Mouse (Mus musculus): Measurements from ENCODE around the gene Atxn3. TPM values are rescaled to one million over a fixed set of nuclear protein-coding genes. Genes with fewer than 3 reads are reported as not detected.
"Not testable (repeated sequence)": the region's sequence is repeated elsewhere in the genome, so short reads cannot be mapped to it uniquely, and the experiment has no call there.

Atxn3 gene
- total RNA-seq, 4 experiments from 2014 or later, result 3.0 to 6.7 (median 5.2) TPM

DNA sequence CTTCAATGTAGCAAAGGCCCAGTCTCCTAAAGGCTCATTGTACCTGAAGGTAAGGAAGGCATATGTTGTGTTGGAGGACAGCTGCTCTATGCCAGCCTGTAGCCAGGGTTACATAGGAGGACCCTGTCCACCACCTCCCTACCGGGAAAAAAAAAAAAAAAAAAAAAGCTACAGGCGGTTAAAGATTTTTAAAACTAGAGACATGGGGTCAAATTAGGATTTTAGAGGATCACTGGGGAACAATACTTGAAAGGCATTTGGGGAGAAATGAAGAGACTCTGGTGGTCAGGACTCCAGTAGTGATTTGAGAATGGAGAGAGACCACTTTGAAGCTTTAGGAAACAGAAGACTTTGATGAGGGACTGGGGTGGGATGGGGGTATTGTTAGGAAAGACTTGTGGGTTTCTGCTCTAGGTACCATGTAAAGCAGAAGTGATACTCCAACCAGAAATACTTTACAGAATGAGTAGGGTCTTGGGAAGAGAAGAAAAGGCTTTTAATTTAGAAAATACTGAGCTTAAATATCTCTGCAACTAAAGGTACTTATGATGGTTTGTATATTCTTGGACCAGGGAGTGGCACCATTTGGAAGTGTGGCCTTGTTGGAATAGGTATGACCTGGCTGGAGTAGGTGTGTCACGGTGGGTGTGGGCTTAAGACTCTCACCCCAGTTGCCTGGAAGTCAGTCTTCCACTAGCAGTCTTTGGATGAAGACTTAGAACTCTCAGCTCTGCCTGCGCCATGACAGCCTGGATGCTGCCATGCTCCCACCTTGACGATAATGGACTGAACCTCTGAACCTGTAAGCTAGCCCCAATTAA, 1.1 kb upstream of the Atxn3 start:
- DNase-seq (ENCODE audit: low spot score in 2 of 2), result not testable (repeated sequence)

DNA sequence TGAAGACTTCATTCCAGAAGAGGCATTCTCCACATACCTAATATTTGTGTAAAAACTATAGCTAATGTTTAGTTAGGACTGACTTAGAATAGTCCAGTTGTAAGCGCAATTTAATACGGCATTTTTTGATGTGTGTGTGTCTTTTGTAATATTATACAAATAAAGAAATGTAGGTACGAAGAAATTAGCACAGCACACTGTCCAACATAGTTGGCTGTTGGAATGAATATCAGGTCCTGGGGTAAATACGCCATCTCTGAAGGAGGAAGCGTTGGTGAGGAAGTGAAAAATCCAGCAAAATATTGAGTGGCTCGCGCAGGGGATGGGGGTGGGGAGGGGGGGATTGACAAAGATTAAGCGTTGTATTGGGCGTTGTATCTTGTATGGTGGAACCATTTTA, 510 bp upstream of the Atxn3 start:
- no peak for DNase-seq (ENCODE audit: low spot score in 2 of 2)

DNA sequence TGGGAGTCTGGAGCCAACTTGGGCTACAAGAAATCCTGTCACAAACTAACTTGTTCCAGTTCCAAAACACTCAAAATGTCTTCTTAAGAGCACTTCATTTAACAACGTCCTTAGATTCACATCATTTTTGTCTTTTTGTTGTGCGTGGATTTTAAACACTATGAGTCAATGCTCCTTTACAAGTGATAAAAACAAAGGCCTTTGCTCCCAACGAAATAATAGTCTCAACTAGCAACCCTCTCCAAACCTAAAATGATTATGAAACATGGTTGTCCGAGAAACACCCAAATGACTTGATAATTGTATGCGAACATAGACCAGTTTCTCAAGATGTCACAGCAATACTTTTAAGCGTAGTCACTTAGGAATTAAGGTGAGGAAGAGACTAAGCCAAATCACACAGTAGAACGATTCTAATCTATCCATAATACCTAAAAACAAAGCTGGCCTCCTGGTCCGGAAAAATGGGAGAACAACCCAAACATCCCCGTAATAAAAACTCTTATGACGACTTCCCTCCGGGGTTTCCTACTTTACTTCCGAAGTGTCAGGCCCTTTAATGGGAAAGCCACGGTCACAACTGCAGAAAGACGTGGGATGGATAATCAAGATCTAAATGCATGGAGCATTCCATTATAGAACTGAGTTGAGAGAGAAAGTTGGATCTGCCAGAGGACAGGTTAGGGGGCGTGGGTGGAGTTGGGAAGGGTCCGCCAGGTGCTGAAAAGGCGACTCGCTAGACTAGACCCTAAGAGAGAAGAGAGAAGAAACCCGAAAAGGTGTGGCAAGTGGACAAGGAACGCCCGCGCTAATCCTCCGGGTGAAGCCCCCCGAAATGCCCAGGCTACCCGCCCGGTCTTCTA, 736 bp downstream of the Atxn3 start:
- no peak for DNase-seq (ENCODE audit: low spot score in 2 of 2)

DNA sequence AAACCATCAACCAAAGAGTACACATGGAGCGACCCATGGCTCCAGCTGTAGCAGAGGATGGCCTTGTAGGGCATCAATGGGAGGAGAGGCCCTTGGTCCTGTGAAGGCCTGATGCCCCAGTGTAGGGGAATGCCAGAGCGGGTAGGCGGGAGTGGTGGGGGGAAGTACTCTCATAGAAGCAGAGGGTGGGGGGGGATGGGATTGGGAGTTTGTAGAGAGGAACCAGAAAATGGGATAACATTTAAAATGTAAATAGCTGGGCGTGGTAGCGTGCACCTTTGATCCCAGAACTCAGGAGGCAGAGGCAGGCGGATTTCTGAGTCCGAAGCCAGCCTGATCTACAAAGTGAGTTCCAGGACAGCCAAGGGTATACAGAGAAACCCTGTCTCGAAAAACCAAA, 2.2 kb downstream of the Atxn3 start:
- DNase-seq (ENCODE audit: low spot score in 2 of 2), result not testable (repeated sequence)

DNA sequence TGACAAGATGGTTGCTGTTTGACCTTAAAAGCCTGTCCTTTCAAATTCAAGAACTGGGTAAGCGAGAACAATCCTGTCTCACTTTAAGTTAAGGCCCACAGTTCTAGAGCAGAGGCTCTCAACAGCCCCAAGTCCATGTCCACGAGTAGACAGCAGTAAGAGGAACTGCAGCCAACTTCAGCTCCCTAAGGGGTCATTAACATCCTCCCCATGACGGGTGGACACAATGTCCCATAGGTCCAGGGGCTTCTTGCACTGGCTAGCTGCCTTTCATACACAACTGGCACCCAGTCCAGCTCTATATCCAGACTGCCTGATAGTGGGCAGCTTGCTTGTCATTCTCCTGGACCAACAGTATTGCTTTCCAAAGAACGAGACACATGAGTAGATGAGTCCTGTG, 9.2 kb downstream of the Atxn3 start:
- no peak for DNase-seq (ENCODE audit: low spot score in 2 of 2)

DNA sequence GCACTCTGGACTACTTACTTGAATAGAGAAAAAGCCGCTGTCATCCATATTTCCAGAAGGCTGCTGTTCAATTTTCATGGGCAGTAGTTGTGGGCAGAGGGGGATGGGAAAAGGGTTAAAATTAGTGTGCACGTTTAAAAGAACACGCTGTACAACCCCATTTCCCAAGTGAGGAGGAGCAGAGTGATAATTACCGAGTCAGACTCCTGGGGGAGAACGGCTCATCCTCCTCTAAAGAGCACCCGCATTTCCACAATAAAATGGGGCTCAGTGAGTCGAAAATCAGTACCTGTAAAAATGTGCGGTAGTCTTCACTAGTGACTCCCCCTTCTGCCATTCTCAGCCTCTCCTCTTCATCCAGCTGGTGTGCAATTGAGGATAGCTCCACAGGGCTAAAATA, 10.1 kb downstream of the Atxn3 start:
- no peak for DNase-seq (ENCODE audit: low spot score in 2 of 2)

DNA sequence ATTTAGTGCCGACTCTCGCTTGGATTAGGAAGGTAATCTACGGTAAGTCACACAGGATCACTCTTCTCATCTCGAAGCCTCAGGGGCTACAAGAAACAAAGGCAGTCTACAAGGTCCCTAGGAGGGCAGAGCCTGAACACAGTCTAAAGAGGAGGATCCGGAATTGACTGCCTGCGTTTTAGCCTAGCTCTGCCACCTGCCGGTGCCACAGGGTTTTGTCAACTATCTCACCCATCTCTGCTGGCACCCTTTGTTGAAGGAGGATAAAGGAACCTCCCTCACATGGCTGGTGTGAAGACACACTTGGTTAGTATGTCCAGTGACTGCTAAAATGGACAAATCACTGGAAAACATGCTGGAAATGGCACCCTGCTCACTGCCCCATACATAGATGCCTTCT, 20.5 kb downstream of the Atxn3 start:
- no peak for DNase-seq (ENCODE audit: low spot score in 2 of 2)

DNA sequence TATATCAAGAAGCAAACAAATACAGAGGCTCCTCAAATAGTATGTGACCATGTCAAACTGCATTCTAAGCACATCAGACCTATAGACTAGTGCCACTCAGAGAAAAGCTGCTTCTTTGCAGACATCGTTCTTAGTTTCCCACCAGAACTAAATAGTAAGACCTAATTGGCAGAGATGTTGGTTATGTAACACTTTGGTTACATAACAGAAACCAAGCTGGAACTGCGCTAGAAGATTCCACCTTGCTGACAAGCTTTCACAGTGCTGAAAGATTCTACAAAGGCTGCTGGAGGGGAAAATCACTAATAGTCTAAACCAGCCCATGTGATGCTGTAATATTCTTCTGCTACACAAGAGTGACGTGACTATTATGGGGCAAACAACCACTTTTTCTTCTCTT, 22.8 kb downstream of the Atxn3 start:
- no peak for DNase-seq (ENCODE audit: low spot score in 2 of 2)

DNA sequence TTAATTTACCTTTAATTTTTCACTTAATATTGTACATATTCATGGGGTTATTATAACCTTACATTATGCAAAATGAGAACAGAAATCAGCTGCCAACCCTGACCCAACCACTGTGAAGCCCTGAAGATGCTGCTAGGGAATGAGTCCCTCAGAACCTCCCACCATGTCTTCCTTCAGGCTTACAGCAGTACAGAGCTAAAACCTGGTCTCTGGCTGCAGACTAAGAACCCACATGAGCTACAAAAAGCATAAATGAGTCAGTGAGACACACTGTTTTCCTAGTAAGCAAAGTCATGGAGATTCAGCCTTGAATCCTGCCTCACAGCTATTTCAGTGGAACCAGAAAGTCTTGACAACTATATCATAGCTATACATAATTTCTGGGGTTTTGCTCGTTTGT, 29.6 kb downstream of the Atxn3 start:
- DNase-seq (ENCODE audit: low spot score in 2 of 2), result no peak

DNA sequence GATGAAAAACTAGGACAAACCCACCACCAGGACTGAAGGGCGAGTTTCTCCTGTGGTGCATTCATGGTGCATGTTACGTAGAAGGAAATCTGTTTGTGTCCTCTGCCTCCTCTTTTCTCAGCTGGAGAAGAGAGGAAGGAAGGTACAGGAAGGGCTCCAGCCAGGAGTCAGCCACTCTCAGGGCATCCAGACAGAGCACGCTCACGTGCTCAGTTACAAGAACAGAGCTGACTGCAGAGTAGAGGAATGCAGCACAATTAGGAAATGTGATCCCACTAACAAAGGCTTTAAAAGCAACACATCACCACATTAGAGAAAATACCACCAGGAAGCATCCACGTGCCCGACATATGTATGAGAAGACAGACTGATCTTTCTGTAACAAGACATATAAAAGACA, 35.7 kb downstream of the Atxn3 start:
- DNase-seq (ENCODE audit: low spot score in 2 of 2), result no peak

DNA sequence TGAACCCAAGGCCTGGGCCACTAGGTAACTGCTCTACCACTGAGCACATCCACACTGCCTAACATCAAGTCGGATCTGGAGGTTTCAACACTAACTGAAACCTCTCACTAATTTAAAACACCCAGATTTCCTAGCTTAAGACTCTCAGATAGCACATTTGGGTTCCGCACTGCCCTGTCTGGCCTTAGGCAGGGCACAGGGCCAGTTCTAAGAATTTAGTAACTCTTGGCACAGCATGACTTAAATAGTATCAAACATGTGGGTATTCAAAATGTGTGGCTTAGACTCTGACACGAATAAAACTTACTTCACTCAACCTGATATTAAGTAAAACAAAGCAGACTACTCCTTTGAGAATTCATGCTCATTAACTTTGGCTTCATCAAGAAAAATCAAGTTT, 38.2 kb downstream of the Atxn3 start:
- no peak for DNase-seq (ENCODE audit: low spot score in 2 of 2)

DNA sequence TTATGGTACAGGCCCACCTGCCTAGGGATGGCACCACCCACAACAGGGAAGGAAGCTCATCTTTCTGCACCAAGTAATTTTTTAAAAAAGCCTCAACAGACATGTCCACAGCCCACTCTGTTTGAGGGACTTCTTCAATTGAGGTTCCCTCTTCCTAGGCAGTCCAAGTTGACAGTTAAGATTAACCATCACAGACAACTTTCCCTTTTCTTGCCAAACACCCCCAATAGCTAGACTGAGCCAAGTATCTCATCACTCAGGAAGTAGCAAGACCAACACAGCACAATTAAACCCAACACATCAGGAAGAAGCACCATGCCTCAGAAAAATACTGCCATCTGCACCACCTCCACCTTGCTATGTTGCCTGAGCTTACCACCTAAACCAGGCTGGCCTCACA, 40.9 kb downstream of the Atxn3 start:
- no peak for DNase-seq (ENCODE audit: low spot score in 2 of 2)

DNA sequence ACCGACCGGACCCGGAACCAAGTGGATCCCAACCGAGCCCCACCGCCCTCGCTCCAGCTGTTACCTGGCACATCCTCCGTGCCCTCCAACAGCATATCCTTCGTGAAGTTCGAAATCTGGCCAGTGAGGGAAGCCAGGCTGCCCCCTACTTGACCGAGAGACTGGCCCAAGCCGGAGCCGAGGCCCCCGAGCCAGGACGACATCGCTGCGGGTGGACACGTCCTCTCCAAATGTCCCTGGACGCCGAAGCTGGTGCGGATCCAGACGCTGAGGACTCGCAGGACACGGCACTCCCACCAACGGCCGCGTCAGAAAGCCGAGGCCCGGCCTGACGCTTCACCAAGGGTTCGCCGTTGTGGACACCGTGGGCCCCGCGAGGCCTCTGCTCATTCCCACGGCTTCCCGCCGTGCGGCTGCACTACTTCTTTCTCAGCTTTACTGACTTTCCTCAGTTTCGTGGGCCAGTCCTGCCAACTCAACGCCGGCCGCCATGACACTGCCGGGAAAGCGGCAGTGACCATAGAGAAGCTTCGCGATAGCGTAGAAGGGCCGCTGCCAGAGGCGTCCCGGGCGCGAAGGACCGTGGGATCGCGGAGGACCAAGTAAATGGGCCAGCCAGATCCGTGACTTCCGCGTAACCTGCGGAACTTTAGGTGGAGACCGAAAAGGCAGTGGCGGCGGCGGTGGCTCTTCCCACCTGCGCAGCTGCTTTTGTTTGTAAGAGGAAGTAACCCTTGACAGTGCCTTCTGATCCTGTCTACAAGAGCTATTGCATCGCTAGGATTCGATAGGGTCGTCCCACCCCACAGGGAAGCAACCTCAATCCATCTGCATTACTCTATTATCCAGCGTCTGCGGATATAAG, 45.2 kb downstream of the Atxn3 start, which contains the start of gene Trip11:
Gene Trip11, minus strand, starts transcription at position 642 of the 865 bp plus-strand sequence.
- peak; percentile 84 to 87 for DNase-seq (ENCODE audit: low spot score in 2 of 2)

DNA sequence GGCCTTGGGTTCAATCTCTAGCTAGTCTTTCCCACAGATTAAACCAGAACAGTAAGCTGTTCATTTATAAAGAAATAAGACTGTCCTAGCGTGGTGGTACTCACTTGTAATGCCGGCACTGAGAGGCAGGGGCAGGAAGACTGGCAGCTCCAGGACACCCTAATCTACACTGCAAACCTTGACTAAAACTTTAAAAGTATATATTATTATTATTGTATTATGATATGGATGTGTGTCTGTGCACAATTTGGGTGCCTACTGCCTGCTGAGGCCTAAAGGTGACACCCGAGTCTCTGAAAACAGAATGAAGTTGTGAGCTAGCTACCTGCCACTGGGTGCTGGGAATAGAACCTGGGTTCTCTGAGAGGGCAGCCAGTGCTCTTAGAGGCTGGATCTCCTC, 46.7 kb downstream of the Atxn3 start:
- no peak for DNase-seq (ENCODE audit: low spot score in 2 of 2)

DNA sequence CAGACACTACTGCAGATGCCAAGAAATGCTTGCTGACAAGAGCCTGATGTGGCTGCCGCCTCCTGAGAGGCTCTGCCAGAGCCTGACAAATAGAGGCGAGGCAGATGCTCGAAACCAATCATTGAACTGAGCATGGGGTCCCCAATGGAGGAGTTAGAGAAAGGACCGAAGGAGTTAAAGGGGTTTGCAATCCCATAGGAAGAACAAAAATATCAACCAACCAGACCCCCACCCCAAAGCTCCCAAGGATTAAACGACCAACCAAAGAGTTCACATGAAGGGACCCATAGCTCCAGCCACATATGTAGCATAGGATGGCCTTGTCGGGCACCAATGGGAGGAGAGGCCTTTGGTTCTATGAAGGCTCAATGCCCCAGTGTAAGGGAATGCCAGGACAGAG, 47.7 kb downstream of the Atxn3 start:
- DNase-seq (ENCODE audit: low spot score in 2 of 2), result no peak

DNA sequence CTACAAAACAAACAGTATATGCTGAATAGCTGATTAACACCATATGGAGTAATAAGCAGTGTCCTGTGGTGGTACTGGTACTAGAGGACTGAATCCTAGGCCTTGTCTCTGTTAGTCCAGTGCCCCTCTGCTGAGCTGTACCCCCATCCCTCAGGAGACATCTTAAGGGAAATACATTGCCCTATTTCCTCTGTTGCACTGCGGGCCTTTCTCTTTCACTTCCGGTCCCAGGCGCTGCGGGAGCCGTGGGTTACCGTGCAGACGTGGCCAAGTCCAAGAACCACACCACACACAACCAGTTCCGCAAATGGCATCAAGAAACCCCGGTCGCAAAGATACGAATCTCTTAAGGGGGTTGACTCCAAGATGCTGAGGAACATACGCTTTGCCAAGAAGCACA, 52.2 kb downstream of the Atxn3 start:
- no peak for DNase-seq (ENCODE audit: low spot score in 2 of 2)

DNA sequence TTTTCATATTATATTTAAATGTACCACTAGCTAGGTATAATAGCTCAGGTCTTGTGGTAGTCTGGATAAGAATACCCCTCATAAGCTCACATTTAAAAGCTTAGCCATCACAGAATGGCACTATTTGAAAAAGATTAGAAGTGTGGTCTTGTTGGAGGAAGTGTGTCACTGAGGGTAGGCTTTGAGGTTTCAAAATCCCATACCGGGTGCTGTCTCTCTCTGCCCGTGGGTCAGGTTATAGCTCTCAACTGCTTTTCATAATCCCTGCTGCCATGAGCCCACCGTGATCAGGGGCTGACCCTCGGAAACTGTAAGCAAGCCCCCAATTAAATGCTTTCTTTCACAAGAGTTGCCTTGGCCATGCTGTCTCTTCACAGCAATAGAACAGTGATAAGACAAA, 53.1 kb downstream of the Atxn3 start:
- DNase-seq (ENCODE audit: low spot score in 2 of 2), result no peak

DNA sequence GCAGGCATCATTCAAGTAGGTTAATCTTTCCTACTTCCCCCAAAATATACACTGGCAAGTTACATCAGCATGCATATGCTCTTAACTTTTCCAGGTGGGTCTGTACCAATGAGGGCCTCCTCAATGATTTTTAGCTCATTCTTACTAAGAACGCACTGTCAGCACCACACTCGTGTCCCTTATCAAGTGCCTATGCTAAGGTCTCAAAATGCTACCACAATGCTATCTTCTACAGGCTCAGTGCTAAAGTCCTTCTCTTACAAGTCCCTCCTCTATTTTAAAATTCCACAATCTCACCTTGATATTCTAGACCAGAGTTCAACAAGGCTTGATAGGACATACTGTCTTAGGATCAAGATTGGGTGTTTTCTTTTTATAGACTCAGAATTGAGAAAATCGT, 53.9 kb downstream of the Atxn3 start:
- DNase-seq (ENCODE audit: low spot score in 2 of 2), result no peak

DNA sequence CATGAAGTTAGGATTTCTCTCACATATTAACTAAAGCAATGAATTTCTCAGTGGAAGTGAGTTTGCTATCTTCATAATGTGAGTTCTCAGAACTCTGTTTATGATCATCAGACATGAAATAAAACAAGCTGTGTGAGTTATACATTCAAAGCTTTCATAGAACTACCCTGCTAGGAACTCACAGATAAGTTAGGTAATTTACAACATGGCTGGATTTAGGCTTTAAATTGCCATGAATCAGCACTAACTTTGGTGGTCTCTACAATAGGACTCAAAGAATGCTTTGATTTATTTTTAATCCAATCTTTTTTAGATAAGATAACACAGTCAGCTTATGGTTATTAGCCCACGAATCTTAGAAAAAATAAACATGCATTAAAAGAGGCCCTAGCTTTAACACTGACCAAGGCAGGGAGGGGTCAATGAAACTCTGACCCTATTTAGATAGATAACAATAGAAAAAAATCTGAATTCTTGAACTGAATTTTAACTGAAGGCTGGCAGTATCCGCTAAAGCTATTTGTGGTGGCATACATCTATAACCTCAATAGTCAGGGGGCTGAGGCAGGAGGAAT, 58.3 kb downstream of the Atxn3 start:
- DNase-seq (ENCODE audit: low spot score in 2 of 2), result no peak

DNA sequence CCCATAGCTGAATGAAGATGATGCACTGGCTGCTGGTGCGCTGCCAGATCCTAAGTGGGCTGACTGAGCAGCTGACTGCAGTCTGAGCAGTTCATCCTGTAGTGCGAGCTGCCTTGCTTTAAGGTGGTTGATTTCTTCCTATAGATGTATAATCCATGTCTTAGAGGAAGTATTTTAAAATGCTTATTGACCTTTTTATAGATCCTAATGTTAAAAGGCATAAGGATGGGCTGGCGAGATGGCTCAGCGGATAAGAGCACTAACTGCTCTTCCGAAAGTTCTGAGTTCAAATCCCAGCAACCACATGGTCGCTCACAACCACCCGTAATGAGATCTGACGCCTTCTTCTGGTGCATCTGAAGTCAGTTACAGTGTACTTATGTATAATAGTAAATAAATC, 59.1 kb downstream of the Atxn3 start:
- no peak for DNase-seq (ENCODE audit: low spot score in 2 of 2)

DNA sequence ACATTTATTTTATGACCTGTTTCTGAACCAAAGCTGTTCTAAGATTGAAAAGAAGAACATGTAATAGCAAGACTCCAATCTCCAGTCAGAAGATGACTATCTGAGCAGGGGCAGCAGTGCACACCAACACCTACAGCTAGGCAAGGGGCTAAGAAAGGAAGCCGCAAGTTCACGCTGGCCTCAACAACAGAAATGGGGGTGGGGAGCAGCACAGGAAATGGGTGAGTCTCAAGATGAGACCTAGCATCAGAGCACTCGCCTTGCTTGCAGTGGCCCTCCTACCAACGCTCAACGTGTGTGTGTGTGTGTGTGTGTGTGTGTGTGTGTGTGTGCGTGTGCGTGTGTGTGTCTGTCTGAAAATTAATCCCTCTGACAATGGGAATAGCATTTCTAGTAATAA, 60.9 kb downstream of the Atxn3 start:
- no peak for DNase-seq (ENCODE audit: low spot score in 2 of 2)

Data from gastrocnemius, adult 8-10 months (tissue).